Mouse (Mus musculus) CD8-positive naive resting alpha-beta T cell, adult 2 months (primary cell): ENCODE measurements around the gene Dhx32.

Experiments used
- DNase-seq, 2 experiments: peaks; one replicate each; pipeline ENCODE4 v3.0.0; 2022; ENCODE audit warnings: low read depth in 2 of 2, low spot score in 2 of 2

The Dhx32 gene

DNA sequence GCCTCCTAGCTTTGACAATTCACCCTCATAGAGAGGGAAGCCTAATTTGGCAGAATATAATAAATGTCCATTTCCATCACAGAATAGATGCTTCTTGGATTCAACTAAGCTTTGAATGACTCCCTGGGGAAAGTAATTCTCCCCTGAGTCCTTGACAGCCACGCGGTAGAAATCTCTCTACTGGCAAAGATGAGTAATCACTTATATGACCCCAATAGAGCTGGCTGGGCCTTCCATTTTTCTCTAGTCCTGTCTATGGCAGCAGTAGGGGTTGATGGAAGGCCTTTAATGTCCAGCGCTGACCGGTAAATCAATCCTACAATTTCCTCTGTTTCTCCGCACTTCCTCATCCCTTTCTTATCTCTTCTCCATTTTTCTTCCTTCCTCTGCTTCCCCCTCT, 7.3 kb downstream of the Dhx32 start:
- DNase-seq: no peak

DNA sequence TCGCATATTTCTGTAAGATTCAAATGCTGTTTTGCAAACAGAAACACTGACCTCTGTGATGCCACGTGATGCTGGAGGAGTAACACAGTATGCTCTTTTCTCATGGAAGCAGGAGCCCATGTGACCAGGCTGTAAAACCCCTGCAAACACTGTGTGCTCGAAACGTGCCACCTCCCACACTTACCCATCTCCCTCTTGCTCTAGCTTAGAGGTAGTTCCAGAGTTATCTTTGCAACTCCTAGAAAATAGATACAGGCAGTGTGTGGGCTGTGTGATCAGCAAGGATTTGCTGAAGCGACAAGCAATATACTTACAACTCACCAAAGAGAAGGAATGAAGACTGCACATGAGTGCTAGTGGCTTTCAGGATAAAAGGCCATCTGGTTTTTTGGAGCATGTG, 14.0 kb downstream of the Dhx32 start:
- DNase-seq: no peak

DNA sequence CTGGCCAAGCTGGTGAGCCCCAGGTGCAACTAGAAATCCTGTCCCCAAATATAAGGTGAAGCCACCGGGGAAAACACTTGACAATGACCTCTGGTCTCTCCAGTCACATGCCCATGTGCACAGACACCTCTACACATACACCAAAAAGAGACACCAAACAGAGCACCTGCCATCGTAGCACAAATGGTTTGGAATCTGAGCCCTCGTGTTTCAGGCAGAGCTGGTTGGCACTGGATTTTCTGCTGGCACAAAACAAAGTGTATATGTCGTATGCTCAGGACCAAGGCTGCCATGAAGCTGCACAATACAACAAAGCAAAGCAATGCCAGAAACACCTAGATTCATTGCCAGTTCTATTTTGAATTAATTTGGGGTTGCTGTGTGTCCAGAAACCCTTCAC, 14.5 kb downstream of the Dhx32 start:
- no peak for DNase-seq

DNA sequence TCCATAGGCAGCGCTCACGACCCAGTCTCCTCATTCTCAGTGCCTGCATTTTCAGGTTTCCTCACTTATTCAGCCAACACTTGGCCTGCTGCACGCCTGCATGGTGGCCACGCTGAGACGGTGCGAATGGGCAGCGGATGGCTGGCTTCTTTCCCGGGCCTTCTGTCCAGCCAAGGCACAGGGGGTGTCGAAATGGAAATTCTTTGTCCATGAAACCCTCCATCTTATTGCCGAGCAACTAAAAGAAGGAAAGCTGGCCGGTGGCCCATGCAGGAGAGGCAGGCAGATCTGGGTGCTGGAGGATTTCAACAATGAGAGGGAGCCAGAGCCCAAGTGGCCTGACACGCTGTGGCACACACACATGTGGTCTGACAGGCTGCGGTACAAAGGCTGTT, 16.7 kb downstream of the Dhx32 start:
- no peak for DNase-seq

DNA sequence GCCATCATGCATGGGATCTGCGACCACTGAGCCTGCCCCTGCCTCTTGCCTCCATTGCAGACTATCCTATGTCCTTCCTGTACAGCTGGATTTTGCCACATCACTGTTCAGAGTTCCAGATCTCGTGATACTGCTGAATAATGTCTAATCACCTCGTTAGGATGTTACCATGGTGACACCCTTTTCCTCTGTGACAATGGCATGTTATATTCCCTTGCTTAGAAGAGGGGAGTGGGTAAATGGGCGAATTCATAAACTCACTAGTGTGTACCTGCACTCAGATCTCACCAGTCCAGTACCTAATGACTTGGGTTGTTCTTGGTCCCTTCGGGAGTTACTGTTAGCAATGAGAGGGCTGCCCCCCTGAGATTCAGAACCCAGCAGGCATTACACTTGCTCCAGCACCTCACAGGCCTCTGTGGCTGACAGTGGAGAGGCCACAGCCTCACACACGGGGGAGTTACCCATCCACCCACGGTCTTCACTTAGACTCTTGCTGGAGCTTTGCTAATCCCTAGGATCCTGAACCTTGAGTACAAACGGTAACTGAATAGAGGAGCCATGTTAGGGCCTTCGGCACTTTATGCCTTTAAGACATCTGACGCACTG, 17.2 kb downstream of the Dhx32 start:
- DNase-seq: no peak

DNA sequence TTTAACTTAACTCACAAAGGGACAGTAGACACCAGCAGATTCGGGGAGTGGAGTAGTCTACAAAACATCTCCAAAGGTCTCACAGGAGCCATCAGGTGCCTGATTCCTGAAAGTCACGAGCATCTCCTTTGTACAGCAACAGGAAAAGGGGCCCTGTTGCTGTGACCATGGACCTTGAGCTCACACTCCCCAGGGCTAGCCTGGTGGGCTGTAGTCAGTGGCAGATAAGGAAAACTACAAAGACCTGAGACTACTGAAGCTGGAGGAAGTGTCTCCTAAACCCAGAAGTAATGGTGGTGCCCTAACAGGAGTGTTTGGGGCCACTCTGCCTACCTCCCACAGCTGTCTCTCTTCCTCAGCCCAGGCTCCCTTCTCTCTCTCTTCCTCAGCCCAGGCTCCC, 18.1 kb downstream of the Dhx32 start:
- no peak for DNase-seq

DNA sequence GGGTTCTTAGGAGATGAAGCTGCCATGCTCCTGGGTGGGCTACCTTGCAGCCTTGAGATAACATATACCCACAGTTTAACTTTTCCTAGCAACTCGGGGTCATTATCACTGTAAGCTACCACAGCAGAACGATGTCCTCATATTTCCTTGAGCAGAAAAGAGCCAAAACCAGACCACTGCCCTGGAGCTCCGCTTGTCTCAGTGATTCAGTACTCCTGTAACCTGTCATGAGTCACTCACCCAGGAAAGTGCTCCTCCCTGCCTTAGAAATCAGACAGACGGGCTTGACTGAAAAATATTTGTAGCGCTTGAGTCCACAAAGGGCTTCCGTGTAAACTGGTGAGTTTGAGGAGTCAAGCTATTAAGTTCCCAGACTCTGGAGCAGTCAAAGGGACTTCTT, 19.8 kb downstream of the Dhx32 start:
- DNase-seq: no peak

DNA sequence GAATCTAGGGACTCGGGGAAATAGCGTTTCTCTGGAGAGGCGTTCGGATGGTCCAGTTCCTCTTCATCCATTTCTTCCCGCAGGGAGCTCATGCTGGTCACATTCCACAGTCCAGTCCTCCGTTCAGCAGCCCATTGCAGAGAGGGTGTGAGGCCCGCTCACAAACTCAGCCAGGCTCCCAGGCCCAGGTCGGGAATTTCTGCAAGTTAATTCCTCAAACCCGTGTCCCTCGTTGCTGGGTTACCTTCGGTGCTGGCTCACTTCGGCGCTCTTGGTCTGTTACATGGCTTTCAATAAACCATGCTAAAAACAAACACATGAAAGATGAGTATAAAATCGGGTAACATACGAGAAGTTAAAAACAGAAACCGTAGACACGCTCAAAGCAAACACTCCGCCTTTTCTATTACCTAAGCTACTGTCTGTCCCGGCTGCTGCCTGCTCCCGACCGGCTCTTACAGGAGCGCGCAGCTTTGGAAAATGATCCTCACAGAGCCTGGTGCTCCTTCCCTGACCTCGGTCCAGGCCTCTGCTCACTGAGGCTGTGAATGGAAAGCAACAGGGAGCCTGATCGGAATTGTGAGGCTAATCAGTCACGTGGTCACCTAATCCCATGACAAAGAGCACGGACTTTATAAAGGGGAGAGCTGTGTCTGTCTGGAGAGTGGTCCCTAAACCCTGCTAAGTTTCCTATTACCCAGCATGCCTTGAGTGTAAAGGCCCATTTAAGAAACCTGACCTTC, 22.7 kb downstream of the Dhx32 start:
- DNase-seq: no peak

DNA sequence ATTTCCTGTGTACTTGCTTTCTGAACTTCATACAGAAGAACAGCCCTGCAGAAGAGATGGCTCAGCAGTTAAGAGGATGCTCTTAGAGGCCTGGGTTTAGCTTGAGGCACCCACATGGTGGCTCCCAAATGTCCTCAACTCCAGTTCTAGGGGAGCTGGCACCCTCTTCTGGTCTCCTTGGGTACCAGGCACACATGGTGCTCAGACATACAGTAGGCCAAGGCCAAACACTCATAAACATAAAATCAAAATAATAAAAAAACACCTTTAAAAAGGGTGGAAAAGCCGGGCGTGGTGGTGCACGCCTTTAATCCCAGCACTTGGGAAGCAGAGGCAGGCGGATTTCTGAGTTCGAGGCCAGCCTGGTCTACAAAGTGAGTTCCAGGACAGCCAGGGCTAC, 23.8 kb downstream of the Dhx32 start:
- no peak for DNase-seq

DNA sequence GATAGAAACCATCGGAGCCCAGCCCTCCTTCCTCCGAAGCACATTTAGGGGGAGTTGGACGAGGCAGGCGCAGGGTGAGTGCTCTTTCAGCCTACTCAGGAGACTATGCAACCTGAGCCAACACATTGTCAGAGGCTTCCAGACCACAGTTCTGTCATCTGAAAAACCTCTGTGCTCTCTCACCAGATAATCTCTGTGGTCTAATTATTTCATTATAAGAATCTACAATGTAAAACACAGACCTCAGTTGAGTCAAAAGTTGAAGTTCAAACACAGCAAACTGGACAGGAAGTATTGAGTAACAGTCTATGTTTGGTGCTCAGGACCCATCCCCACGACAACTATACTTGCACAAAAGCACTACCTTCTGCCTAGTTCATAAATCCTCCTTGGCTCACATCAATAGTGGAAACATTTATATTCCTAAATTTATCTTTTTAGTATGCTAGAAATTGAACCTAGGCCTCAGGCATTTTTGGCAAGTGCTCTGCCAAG, 24.5 kb downstream of the Dhx32 start:
- DNase-seq: no peak

DNA sequence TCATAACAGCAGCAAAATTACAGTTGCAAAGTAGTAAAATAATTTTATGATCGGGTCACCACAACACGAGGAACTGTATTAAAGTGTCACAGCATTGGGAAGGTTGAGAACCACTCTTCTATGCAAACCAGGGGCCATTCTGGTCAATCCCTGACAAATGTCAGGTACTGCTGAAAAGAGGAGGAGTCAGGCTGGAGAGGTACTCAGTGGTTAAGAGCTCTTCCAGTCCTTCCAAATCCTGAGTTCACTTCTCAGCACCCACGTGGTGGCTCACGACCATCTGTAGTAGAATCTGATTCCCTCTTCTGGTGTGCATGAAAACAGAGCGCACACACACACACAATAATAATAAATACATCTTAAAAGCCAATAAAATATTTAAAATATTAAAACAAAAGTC, 31.4 kb downstream of the Dhx32 start:
- DNase-seq: no peak

DNA sequence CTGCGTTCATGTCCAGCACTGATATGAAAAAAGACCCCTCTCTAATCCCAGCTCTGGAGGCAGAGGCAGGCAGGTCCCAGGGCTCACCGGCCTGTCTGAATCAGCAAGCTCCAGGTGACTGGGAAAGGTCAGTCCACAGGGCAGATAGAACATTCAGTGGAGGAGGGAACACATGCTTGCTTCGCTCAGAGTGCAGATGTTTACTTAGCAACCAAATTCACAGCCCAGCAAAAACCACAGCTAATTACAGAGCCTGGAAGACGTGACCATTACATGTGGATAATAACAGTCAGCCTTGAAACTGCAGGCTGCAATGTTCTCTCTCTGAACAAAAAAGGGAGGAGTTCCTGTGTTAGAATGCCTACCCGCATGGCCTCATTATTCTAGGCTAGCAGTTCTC, 31.9 kb downstream of the Dhx32 start:
- DNase-seq: no peak

DNA sequence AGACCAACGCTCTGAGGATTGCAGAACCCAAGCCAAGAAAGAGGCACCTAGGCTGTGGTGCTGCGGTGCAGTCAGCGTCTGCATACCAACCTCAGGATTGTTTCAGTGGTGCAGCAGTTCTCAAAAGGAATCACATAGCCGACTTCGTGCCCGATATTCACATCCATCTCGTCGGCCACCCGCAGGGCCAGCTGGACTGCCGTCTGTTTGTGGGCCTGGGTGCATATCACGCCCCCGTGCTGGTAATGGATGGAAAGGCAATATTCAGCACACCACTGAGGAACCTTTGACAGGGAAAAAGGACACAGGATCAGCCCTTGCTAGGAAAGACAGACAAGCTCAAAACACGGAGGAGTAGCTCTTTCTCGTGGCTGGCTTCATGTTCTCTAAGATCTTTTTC, 33.8 kb downstream of the Dhx32 start:
- no peak for DNase-seq

DNA sequence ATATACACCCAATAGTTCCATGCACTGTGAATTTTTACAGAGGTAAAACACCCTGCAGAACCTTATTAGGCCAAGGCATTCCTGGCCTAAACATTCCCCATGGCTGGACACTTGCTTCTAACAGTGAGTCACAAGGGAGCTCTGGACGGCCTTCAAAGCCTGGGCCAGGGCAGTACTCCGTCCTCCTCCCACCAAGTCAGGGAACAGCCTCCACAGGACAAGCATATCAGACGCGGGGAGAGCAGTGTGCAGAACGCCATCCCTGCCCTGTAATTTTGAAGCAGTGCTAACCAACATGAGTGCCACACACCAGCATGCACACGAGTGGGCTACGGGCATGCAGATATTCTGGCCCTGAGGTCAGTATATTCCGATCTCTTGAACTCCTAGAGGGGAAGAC, 35.2 kb downstream of the Dhx32 start:
- DNase-seq: no peak

DNA sequence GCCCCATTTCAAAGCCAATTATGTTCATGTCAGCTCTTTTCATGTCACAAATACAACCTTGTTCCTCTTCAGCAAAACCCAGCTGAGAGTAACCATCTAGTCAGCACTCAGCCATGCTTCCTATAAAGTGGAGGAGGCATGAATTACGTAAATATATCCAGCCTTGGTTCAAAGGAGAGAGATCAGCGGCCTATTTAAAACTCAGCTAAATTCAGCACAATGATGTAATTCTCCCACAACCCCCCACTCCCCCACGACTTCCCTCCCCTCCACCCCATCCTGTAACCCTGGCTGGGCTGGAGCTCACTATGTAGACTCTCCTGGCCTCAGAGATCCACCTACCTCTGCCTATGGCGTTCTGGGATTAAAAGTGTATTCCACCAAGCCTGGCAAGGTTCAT, 37.8 kb downstream of the Dhx32 start:
- no peak for DNase-seq

DNA sequence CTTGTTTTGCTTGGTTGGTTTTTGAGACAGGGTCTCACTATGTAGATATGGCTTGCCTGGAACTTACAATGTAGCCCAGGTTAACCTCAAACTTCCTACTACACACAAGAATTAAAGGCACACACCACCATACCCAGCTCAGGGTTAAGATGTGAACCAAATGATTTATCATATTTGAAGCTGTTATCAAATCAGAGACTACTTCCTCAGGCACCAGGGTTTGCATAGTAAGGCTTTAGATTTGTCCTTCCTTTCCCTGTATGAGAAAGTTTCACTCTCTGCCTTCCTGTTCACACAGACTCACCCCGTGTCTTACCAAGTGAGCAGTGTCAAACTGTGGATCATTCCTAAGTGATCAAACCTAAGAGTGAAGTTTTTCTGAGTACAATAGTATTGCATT, 38.3 kb downstream of the Dhx32 start:
- no peak for DNase-seq

DNA sequence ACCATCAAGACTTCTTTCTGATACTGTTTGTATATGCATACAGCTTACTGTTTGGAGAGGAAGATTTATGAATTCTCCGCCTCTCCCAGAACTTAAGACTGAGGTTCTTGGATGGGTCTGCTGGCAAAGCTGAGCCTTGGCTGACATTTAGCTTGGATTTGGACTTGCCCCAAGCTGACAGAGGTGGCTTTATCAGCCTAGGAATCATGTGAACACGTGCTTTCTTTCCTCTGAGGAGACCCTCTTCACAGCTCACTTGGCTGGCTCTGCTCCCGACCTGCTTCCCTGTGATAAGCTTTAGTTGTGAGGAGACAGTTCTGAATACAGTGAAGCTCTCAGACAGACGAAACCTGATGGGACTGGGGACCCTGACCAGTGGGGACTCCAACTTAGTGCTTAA, 38.9 kb downstream of the Dhx32 start:
- DNase-seq: no peak

DNA sequence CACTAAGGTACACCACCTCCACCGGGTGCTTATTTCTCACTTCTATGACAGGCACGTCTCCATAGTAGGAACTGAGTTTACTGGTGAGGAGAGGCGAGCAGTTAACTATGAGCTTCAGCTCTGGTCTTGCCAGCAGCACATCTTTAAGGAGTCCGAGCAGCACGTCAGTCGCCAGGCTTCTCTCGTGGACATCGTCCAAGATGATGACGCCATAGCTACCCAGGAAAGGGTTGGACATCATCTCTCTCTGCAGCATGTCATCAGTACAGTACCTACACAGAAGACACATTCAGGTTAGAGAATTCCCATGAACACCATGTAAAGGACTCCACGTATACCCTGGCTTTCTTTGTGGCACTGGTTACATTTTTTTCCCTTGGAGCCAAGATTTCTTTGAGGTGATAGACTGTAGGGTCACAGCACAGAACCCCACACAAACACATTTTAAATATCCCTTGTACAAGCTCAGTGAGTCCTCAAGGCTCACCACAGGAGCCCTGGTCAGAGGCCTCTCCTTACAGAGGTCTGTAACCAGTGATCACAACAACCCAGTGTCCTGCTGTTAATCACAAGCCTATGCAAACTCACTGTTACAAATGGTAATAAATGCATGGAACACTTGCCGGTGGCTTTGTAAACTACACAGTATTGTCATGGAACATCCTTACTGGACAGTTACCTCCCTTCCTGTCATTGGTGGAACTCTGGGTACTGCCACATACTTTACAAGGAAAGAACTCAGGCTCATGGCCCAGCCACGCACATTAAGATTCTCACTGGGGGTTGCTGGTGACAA, 39.8 kb downstream of the Dhx32 start:
- no peak for DNase-seq

DNA sequence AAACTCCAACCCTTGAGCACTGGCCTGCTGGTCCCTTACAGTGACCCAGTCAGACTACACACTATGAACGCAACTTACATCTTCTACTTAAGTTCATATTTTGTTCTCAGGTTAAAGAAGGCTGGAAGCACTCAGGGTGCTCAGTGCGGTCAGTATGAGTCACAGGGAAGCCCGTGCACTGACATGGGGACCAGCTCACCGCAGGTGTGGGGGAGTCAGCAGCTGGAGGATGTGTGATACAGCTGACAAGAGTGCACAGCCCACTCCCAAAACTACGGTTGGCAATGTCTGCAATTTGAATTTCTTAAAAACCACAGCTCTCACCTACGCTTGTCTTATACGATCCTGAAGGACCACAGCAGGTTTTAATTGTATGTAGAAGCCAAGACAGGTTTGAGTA, 42.0 kb downstream of the Dhx32 start:
- no peak for DNase-seq

DNA sequence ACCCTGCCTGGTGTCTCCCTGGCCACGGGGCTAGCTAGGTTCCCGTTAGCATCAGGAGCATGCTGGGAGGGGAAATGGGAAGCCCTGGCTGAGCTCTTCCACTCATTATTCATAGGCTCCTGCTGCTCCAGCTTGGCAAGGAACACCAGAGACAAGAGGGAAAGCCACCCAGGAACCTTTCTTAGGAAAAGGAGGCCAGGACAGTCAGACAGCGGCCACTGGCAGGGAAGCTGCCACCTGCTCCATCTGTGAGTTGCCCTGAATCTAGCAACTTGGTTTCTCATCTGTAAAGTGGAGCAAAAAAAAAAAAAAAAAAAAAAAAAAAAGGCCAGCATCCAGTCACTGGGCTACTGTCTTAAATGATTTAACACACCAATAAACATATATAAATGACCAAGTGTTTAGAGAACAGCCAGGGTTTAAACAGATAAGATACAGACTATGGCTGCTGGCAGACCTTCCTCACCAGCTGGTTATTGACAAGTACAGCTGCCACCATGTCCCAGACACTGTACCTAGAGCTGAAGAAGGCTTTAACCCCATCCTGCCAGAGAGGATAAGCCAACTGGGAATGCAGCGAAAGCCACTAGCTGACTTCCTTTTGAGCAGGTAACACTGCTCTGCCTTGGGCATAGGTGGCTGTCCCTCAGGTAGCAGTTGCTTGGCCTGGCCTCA, 50.4 kb downstream of the Dhx32 start:
- no peak for DNase-seq

DNA sequence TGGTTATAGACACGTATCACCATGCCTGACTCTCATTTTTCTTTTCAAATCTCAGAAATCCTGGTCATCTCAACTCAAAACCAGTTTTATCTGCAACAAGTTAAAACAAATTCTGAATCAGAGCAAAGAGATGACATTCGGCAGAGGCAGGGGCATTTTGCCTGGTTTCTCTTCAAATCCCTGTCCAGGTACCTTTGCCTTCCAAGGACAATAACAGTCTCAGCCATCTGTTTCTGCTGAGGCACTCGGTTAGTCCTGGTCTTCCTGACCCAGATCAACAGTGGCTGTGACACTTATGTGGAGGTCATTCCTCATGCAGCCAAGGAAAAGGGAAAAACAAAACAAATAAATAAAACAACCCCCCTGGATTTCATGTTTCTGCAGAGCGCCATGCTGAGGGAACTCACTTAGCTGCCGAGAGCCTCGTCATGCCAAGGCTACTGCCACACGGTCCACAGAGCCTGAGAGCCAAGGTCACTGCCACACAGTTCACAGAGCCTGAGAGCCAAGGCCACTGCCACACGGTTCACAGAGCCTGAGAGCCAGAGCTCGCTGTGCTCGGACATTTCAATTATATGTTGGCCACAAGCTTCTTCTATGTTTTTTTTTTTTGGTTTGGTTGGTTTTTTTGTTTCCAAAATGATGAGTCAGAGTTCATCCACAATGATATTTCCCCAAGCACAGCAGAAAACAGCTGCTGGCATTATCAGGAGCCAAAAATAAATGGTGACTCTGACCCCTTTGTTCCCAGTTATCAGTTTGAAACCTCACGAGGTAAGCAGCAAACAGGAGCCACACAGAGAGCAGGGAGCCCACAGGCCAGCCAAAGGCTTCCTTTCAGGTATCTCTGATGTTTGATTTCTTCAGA, 52.0 kb downstream of the Dhx32 start:
- no peak for DNase-seq
